Mouse (Mus musculus) ES-CJ7 (cell line): ENCODE data around the gene Gmds.
A peak's percentile ranks its signal among the peaks of the same experiment; 100 is the strongest.

ENCODE experiments used
- DNase-seq: peaks from one replicate; pipeline ENCODE4 v3.0.0; 2011; ENCODE audit warnings: low read depth, low spot score

Gmds gene

DNA sequence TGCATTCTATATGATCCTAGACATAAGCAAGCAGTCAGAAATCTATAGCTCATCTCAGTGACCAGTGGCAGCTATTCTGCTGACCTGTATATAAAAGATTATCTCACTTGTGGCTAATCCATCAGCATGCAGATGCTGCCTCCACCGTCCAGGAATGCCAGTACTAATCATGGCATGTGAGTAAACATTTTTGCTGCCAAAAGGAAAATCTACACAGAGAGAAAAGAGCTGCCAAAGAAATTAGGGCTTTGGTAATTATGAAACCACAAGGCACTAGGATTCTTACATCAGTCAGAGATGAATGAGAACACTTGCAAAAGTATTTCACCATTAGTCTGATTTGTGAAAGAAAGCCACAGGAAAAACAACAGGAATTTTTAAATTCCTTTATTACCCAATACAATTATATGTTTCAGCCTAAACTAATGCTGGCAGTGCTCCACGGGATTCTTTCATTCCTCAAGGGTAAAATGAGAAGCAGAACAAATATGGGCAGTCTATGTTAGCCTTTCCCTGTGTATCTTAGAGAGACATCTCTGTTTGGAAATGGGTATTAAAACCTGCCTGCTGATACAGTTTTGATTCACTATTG lies 71.3 kb downstream of the Gmds start:
- no peak for DNase-seq

DNA sequence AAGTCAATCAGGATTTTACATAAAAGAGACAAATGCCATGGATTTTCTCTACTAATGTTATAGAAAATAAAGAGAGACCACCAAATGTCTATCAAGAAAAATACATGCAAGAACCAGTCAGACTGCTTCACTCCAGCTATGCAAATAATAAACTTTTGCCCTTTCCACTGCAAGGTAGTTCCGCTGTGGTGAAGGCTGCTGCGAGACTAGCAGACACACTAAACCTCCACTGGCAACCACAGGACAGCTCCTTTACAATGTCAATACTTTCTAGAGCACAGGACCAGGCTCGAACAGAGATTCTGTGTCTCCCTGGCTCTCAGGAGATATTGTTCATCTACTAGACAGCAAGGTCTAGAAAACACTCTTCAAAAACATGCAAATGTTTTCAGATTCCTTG lies 71.8 kb downstream of the Gmds start:
- no peak for DNase-seq

DNA sequence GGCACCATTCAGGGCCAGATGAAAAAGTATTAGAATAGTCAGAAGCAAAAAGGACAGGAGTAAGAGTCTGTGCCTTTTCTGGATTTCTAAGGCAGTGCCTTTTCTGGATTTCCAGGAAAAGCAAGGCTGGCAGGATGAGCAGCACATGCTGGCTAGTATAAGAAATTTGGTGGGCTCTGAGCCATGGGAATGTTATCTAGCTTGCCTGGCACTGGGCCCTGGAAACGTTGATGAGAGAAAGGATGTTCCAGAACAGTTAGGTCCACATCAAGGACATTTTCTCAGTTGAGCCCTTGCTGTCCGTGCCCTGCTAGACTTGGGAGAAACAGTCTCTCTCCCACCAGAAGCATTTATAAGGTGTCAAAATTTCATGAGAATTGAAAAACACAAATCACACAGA lies 82.4 kb downstream of the Gmds start:
- DNase-seq, result no peak

DNA sequence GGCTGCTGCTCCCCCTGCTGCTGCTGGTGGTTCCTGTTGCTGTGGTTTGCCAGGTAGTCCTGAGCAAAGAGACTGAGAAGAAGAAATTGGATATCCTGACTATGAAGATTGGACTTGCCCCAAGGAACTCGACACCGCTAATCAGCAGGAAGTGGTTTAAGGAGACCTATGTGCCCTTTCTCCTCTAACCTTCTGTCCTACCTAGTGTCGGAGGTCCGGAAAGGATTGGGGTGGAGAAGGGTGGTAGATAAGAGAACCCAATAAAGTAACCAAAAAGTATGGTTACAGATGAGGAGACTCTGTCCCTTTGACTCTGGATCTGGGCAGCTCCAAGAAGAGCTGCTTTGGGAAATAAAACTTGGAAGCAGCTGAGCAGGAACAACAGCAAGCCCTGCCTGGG lies 86.3 kb downstream of the Gmds start:
- DNase-seq, result no peak

DNA sequence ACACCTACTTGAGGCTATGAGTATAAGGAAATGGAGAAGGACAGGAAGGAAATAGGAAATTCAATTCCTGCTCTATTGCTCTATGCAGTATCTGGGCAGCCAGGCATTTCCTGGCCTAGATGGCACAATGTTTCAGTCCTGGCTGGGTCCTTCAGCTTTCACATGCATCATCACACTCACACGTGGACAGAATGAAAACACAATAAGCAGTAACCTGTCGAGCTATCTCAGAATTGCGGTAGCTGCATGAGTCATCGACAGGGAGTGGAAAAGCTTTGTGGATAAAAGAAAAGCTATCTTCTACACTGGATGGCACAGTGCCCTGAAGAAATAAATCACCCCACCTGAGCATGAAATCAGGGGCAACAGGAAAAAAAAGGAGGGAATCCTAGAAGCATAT lies 96.3 kb downstream of the Gmds start:
- no peak for DNase-seq

DNA sequence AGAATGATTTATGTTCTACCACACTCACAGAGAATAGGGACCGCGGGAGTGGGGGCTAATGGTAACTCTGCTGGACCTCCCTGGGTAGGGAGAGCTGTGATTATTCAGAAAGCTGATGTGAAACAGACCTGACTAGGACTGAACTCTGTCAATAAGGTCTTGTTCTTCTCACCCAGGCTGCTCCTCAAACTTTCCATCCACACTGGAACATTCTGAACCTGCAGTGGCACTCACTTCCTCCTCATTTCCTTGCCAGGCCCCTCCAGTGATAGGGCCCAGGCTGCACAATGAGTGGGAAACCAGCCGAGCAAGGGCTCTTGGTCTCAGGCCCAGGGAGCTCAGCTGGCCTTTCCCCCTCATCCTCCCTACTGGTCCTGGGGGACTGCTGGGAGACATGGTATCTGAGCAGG lies 102.3 kb downstream of the Gmds start:
- no peak for DNase-seq

DNA sequence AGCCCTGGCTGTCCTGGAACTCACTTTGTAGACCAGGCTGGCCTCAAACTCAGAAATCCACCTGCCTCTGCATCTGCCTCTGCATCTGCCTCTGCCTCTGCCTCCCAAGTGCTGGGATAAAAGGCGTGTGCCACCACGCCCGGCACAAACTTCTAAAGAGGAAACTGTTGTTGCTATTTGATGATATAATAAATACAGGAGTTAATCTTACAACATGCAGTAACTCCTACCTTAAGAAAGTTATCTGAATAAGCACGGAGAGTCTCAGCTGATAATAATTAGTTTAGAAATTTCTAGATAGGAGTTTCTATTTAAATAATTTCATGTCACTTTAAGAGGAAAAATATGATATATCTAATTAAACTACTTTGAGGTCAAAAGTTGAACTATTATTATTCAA lies 103.5 kb downstream of the Gmds start:
- no peak for DNase-seq

DNA sequence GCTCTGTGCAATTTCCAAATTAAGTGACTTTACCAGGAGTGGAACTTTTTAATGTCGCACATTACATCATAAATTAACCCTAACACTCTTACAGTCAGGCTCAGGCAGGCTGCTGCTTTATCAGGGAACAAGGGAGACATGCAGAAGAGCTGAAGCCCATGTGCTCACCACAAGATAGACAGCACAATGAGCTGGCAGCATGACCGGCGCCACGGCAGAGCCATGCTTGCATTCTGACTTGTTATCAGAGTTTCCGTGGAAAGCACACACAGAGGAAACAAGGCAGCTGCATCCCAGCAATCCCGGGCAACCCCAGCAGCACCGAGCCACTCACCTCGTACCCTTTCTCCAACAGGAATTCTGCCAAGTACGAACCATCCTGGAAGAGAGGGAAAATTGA lies 104.5 kb downstream of the Gmds start:
- DNase-seq, result no peak

DNA sequence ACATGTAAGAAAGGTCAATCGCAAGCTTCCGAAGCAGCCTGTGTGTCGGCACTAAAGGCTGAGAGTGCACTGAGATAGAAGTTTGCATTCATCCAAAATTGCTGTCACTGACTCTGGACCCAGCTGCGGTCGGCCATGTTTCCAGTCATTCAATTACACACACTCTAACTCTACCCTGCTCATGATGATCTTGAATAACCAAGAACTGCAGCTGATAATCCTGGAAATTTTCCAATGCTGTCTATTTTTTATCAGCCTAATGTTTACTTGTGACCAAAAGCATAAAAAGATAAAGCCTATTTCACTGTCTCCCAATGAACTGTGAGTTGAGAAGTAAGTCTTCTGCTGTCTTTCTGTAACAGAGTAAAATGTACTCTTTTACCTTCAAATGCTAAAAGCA lies 106.1 kb downstream of the Gmds start:
- no peak for DNase-seq

DNA sequence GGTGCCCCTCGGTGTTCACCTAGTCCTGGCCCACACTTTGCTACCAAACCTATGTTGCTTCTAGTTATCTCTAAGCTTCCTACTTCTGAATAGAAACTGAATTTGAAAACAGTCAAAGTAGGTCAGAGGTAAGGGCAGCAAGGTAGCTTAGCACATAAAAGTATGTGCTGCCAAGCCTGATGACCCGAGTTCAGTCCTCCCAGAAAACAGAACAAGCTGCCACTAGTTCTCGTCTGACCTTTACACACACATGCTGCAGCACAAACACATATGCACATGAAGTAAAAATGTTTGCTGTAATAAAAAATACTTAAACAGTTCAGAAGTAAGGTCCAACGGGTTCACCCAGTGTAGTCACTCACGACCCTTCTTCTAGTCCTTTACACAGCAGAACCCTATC lies 106.6 kb downstream of the Gmds start:
- no peak for DNase-seq

DNA sequence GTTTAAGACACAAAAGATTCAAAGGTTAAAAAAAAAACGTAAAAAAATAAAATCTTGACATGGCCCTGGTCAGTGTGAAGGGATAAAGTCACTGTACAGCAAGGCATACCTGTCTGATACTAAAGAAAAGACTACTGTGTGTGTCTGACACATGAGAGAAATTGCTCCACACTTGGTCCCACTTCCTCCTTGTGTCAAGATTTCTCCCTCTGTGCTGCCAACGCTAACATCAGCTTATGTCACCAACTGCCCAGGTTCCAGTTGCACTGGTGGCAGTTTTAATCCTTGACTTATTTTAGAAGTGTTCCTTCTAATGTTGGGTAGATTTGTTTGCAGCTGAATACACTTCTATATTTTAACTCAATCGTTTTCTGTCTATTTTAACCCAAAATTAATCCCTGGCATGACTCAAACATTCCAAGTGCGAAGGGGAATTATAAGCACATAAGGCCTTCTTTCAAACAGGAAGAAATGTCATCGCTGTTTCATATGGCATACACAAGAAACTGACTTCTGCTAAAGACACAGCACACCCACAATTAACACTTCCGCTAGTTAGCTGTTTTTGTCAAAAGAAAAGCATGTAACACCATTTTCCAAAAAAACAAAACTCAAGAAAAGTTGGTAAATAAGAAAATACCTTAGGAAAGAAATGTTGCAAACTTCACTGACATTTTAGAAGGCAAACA lies 110.5 kb downstream of the Gmds start:
- no peak for DNase-seq

DNA sequence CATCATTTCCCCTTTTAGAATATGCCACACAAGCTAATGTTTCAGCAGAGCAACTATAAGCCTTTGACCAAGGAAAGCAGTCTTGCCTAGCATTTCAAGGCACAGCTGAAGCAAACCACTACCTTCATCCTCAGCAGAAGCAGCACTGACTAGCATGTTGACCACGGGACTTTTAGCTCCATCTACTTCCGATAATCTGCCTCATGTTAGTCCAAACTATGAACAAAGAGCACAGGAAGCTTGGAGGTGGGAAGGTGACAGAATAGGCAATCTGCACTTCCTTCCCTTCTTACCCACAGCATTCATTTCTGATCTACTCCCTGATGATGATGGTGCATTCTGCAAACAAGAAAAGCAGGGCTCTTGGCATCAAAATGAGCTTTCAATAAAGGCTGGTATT lies 120.9 kb downstream of the Gmds start:
- no peak for DNase-seq

DNA sequence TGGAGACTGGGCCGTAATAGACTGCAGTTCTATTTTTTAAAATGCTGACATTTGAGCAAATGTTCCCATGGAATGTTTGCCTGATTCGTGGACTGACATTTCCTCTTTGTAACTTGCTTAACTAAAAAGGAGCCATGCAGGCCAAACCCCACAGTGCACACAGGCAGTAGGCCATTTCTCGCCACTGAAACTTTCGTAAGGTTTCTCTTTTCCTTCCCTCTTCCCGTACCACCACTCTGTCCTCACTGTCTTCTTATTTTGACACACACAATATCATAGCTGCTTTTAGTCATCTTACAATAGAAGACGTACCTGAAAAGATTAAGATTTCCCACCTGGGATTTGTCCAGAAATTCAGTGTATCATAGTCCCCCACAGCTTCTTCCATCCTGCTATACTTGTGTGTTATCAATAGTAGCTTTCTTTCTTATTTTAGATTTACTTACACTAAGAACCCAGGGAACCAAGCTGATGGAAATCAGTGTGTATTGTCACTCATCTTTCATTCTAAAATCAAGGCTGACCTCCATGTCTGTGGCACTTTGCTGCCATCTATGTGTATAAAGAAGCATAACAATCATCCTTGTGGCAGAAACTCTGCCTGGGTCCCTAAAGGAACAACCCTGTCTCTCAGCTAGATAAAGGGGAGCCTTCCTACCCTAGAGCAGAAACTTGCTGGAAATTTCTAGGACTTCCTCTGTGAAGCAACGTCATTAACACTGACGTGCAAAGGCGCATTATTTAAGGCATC lies 124.7 kb downstream of the Gmds start:
- DNase-seq, result peak; percentile 57

DNA sequence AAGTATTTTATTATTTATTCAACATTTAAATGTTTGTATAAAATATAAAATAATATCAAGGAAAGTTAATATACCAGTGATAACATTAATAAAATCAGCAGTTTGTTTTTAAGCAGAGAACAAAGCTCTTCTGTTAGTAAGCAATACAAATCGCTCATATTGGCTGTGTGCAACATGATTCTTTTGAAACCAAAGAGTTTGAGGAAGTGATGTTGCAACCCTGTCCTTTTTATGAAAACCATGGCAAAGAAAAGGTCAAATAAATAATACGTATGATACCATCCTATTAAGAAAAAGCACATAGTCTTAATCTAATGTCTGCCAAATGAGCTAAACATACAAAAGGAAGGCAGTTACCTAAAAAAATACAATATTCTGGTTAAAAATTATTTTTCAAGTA lies 126.4 kb downstream of the Gmds start:
- DNase-seq, result no peak

DNA sequence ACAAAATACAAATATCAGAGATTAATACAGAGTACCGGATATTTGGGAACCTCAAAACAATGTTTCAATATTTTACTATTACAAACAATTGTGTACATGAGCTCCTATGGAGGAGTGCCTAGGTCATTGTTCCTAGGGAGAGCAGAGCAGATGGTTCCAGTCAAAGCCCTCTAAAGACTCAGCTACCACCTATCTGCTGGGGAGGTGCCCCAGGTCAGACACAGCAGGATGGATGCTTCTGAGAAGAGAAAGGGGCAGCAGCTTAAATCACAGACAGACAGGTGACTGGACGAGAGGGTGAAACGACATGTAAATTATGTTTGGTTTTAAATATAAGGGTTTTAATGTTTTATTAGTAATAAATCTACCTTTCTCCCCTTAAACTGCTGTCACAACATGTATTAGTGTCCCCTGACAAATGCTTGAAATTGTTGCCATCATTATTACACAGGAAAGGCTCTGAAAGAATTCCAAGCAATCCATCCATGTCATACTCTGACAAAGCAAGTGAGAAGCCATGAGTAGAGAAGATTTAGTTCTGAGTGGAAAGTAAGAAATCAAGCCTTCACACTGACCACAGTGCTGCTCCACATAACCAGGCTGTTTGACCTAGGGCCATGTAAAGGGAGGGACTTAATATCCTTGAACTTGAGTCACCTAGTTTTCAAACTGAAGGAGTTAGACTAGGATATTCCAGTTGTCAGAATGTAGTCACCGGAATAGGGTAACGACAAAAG lies 131.2 kb downstream of the Gmds start:
- no peak for DNase-seq

DNA sequence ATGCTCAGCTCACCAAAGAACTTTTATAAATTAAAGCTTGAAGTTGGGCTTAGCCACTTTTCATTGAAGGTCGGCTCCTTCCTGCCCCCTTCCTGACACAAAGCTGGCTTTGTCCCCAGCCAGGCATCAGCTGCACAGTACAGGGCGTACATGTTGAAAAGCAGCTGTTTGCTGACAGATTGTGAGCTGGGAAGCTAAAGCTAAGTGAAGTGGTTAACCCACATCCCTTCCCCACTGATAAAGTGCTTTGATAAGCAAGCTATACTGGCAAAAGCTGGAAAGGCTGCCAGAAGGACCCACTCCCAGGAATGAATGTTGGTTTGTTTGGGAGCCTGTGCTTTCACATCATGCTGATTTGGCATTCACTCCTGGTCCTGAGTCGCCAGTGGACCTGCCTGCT lies 158.6 kb downstream of the Gmds start:
- DNase-seq, result no peak

DNA sequence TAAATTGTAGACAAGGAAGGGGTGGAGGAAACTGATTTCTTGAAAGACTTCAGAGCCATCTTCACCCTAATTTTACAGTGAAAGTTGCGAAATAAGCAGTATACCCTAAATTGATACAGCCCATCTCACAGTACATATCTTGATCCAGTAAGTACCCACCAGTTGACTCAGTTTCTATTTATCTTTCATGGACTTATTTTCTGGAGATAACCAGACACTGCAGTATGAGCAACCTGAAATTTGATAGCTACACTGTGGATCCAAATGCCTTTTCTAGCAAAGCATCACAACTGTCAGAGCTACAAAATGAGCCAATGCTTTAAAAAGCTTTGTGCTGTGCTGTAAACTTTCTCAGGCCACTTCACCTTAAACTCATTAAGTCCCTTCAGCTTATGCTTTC lies 159.9 kb downstream of the Gmds start:
- no peak for DNase-seq

DNA sequence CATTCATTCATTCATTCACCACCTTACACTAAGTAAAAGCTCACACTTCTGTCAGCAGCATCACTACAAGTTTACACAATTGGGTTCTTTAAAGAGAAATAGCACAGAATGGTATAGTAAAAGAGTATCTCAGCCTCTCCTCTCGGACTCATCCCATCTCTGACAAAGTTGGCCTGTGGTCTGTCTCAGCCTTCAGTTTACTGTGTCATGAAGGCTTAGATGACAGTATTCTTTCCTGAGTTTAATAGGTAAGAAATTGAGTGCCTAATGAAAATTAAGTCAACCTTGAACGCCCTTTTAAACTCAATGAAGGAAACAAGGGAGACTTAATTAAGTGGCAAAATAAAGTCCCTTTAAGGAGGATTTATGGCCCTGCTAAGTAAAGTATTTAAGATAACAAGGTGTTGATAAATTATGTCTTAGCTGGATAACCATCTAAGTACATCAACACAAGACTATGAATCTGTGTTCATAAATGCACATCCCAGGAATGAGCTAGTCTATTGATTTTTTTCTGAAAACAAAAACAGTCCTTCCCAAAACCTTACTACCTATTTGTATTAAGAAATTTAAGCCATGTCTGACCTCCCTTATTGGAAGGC lies 160.6 kb downstream of the Gmds start:
- no peak for DNase-seq

DNA sequence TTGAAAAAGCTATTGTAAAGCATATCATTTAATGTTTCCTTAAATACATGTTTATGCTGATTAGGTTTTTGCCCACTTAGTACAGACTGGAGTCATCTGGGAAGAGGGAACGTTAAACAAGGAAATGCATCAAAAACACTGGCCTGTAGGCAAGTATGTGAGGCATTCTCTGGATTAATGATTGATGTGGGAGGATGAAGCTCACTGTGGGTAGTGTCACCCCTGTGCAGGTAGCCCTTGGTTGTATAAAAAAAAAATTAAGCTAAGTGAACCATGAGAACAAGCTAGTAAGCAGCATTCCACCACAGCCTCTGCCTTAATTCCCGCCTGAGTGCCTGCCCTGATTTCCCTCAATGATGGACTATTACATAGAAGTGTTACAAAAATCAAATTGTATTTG lies 163.5 kb downstream of the Gmds start:
- no peak for DNase-seq

DNA sequence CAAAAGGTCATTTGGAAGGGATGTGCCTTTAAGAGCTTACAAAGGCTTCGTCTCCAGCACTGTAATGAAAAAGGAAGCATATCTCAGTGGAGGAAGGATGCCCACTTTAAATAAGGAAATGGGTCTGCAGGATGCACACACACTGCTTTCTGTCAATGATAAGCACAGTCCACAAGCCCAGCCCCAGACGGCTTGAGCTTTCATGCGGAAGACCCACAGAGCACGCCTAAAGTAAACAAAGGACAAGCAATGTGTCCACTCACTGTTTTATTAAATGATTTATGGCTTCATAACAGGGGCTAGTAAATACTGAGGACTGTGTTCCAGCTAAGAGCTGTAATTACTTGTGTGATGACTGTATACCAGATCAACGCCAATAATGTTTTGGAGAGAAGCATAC lies 169.4 kb downstream of the Gmds start:
- DNase-seq, result no peak

DNA sequence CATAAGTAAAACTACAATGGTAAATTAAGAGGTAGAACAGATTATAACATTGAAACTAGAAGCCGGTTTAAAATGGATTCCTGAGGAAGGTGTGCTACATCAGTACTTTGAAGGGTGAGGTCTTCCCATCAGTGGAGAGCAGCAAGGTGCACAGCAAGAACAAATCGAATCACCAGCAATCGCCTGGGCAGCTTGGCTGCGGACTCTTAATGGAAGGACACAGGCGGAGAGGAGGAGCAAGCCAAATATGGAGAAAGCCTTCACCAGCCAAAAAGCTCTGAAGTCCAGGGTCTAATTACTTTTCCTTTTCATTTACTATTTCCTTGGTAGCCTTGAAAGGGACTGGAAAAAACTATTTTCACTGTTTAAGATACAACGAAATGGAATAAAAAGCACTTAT lies 170.7 kb downstream of the Gmds start:
- DNase-seq, result no peak

DNA sequence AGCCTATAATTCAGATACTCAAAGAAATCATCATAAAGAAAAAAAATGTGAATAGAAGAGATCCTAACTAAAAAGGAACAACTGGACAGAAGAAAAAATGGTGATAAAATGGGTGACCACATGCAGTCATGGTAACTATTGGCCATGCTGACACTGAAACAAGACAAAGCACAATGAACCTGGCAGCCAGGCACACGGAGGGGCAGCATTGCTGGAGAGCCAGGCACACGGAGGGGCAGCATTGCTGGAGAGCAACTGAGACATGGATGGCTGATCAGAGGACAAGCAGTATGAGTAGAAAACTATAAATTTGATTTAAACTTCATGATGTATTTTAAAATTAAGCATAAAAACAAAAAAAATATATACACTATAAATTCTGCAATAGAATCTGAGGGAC lies 173.0 kb downstream of the Gmds start:
- no peak for DNase-seq
